Mouse (Mus musculus): ENCODE measurements around the gene Dlx5. TPM values are rescaled to one million over a fixed set of nuclear protein-coding genes. Genes with fewer than 3 reads are reported as not detected.
A peak's percentile ranks its signal among the peaks of the same experiment; 100 is the strongest.

Dlx5 gene
- polyA plus RNA-seq, 1 experiment from 2014 or later, result 9.7 TPM

DNA sequence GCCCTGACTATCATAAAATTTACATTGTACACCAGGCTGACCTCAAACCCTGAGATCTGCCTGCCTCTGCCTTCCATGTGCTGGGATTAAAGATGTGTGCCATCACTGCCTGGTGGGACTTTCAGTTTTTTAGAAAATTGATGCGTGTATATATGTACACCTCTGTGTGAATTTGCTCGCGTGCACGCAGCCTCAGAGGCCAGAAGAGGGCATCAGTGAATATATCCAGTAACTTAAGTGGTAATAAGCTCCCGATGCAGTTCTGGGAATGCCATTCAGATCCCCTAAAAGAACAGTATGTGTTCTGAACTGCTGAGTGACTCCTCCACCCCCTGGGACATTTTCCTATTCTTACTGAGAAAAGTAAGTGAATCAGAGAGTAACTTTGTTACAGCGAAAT, 8.2 kb upstream of the Dlx5 start:
- no peaks in the 10 kb centered on the region for H3K36me3 ChIP-seq (ENCODE audit: control insufficient read depth, insufficient read depth, low read length)
- H3K4me2 ChIP-seq (ENCODE audit: low read length), result no peak overlapping the region
- no peaks in the 10 kb centered on the region for H3K9me3 ChIP-seq (replicated peaks; ENCODE audit: control insufficient read depth, low read length, poor library complexity, severe bottlenecking)
- no peaks in the 10 kb centered on the region; the same call in 1 of the 2 replicates for H3K27me3 ChIP-seq (ENCODE audit: control insufficient read depth, insufficient read depth, low read depth, low read length)
- no peaks in the 10 kb centered on the region for H3K4me1 ChIP-seq (ENCODE audit: control insufficient read depth, insufficient read depth, low read length)
- no peak overlapping the region for H3K9ac ChIP-seq (ENCODE audit: low read depth, low read length)
- no peak overlapping the region for H3K4me3 ChIP-seq (ENCODE audit: low read depth, low read length)
- H3K27ac ChIP-seq (ENCODE audit: low read length), result no peak overlapping the region
- ATAC-seq, result no peak
- WGBS, result 65% methylated on average over 6 of the region's 6 CpGs

DNA sequence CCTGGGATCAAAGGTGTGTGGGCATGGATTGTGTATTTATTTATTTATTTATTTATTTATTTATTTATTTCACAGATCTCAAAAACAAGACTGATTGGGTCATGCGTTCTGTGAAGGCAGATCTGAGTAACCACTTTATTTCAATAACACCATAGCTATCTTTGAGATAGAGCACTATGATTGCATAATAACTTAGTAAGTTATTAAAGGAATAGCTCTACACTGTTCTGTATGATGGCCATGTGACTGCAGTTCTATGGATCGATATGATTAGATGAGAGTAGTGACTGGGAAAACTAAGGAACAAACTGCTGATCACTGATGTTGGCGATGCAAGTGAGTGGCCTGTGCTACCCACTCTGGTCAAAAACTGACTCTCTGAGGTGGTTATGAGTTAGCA, 4.3 kb upstream of the Dlx5 start:
- Histone ChIP-seq H3K4me2 (ENCODE audit: low read length) (no peak overlapping the region), H3K4me1 (ENCODE audit: control insufficient read depth, insufficient read depth, low read length) (peaks cover 9% of the 10 kb centered on the region), H3K27ac (ENCODE audit: low read length) (no peak overlapping the region), H3K4me3 (ENCODE audit: low read depth, low read length) (no peak overlapping the region), H3K9ac (ENCODE audit: low read depth, low read length) (no peak overlapping the region), H3K9me3 (replicated peaks; ENCODE audit: control insufficient read depth, low read length, poor library complexity, severe bottlenecking) (no peaks in the 10 kb centered on the region), H3K36me3 (ENCODE audit: control insufficient read depth, insufficient read depth, low read length) (no peaks in the 10 kb centered on the region), H3K27me3 (ENCODE audit: control insufficient read depth, insufficient read depth, low read depth, low read length) (peaks cover 22% of the 10 kb centered on the region)
- ATAC-seq, result no peak
- WGBS, result 83% methylated on average over 3 of the region's 3 CpGs

- Histone ChIP-seq H3K4me2 (ENCODE audit: low read length) (no peak overlapping the region), H3K4me1 (ENCODE audit: control insufficient read depth, insufficient read depth, low read length) (peaks cover 16% of the 10 kb centered on the region), H3K36me3 (ENCODE audit: control insufficient read depth, insufficient read depth, low read length) (no peaks in the 10 kb centered on the region), H3K4me3 (ENCODE audit: low read depth, low read length) (no peak overlapping the region), H3K27me3 (ENCODE audit: control insufficient read depth, insufficient read depth, low read depth, low read length) (peaks cover 25% of the 10 kb centered on the region), H3K9me3 (replicated peaks; ENCODE audit: control insufficient read depth, low read length, poor library complexity, severe bottlenecking) (no peaks in the 10 kb centered on the region), H3K27ac (ENCODE audit: low read length) (no peak overlapping the region), H3K9ac (ENCODE audit: low read depth, low read length) (no peak overlapping the region)
- ATAC-seq, result peak; percentile 57
- 2% methylated on average over 12 of the region's 12 CpGs for WGBS
Measured at GRCm38 (mm10) chr6:6884897-6885296, 3.0 kb upstream of the Dlx5 start.

- peak; percentile 30; the same call in 1 of the 2 replicates for ATAC-seq
- H3K27me3 ChIP-seq (ENCODE audit: control insufficient read depth, insufficient read depth, low read depth, low read length), result peaks cover 32% of the 10 kb centered on the region
- H3K27ac ChIP-seq (ENCODE audit: low read length), result no peak overlapping the region
- peaks cover 16% of the 10 kb centered on the region for H3K4me1 ChIP-seq (ENCODE audit: control insufficient read depth, insufficient read depth, low read length)
- WGBS, result 5% methylated on average over 10 of the region's 11 CpGs
- H3K4me3 ChIP-seq (ENCODE audit: low read depth, low read length), result peak overlapping the region; percentile 46; the same call in 1 of the 2 replicates
- H3K36me3 ChIP-seq (ENCODE audit: control insufficient read depth, insufficient read depth, low read length), result no peaks in the 10 kb centered on the region
- H3K9me3 ChIP-seq (replicated peaks; ENCODE audit: control insufficient read depth, low read length, poor library complexity, severe bottlenecking), result no peaks in the 10 kb centered on the region
- H3K4me2 ChIP-seq (ENCODE audit: low read length), result peak overlapping the region; percentile 76
- H3K9ac ChIP-seq (ENCODE audit: low read depth, low read length), result no peak overlapping the region
Measured at GRCm38 (mm10) chr6:6882266-6882797, 447 bp upstream of the Dlx5 start.

DNA sequence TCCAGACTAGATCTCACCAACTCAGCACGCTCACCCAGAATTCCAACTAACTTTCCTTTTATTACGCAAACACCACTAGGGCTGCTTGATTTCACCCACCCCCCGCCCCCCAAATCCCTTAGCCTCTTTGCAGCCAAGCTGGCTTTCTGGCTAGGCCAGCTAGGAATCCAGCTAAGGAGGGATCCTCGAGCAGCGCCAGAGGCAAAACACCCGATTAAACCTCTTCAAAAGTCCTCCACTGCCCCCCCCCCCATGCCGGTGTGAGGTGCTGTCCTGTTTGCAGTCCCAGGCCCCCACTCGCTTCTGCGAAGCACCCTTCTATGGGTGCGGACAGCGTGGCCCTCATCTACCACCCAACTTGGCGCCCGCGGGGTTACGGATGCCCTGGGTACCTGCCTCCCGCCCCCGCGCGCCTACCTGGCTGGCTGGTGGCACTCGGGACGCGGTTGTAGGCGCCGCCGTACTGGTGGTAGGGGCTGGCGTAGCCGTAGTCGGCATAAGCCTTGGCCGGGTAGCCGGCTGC, 709 bp downstream of the Dlx5 start:
- WGBS, result under 1% methylated on average over 30 of the region's 30 CpGs
- peak; percentile 43 for ATAC-seq
- H3K36me3 ChIP-seq (ENCODE audit: control insufficient read depth, insufficient read depth, low read length), result no peaks in the 10 kb centered on the region
- peak overlapping the region; percentile 76 for H3K4me2 ChIP-seq (ENCODE audit: low read length)
- peaks cover 16% of the 10 kb centered on the region for H3K4me1 ChIP-seq (ENCODE audit: control insufficient read depth, insufficient read depth, low read length)
- H3K9me3 ChIP-seq (replicated peaks; ENCODE audit: control insufficient read depth, low read length, poor library complexity, severe bottlenecking), result no peaks in the 10 kb centered on the region
- H3K9ac ChIP-seq (ENCODE audit: low read depth, low read length), result peak overlapping the region; percentile 60
- peak overlapping the region; percentile 46 for H3K4me3 ChIP-seq (ENCODE audit: low read depth, low read length)
- peaks cover 38% of the 10 kb centered on the region for H3K27me3 ChIP-seq (ENCODE audit: control insufficient read depth, insufficient read depth, low read depth, low read length)
- H3K27ac ChIP-seq (ENCODE audit: low read length), result peak overlapping the region; percentile 72

DNA sequence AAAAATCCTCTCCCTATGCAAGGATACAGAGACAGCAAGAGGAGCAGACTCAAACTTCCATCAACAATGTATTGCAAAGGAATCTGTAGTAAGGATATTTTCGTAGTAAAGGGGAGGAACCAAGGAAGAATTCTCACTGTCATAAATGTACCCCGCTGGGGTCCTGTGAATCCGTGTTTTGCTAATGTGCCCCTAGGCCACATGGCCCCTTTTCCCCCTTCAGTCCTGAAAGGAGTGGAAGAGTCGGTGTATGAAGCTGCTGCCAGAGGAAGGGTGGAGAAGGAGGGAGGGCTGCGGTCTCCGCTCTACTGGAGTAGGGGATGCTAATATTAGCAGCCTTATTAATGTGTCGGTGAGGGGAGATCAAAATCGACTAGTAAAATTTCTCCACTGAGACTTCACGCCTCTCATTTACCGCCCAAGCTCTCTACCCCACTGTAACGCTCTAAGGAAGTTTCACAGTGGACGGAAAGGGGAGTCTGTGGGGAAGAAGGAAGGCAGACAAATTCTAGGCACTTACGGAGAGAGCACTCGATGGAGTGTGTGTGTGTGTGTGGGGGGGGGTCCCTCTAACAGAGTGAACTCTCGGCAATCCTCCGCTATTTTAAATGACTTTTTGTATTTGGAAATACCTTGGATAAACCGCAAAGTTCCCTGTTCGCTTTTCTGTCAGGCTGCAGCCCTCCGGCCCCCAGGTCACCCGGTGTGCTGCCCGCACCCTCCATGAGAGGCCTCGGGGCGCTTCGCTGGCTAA, 1.3 kb downstream of the Dlx5 start:
- Histone ChIP-seq H3K27ac (ENCODE audit: low read length) (peak overlapping the region; percentile 72; the same call in 1 of the 2 replicates), H3K9ac (ENCODE audit: low read depth, low read length) (peak overlapping the region; percentile 60), H3K4me2 (ENCODE audit: low read length) (peak overlapping the region; percentile 76), H3K9me3 (replicated peaks; ENCODE audit: control insufficient read depth, low read length, poor library complexity, severe bottlenecking) (no peaks in the 10 kb centered on the region), H3K36me3 (ENCODE audit: control insufficient read depth, insufficient read depth, low read length) (no peaks in the 10 kb centered on the region), H3K27me3 (ENCODE audit: control insufficient read depth, insufficient read depth, low read depth, low read length) (peaks cover 41% of the 10 kb centered on the region), H3K4me1 (ENCODE audit: control insufficient read depth, insufficient read depth, low read length) (peaks cover 16% of the 10 kb centered on the region), H3K4me3 (ENCODE audit: low read depth, low read length) (peak overlapping the region; percentile 46)
- ATAC-seq, result no peak
- WGBS, result under 1% methylated on average over 24 of the region's 24 CpGs

DNA sequence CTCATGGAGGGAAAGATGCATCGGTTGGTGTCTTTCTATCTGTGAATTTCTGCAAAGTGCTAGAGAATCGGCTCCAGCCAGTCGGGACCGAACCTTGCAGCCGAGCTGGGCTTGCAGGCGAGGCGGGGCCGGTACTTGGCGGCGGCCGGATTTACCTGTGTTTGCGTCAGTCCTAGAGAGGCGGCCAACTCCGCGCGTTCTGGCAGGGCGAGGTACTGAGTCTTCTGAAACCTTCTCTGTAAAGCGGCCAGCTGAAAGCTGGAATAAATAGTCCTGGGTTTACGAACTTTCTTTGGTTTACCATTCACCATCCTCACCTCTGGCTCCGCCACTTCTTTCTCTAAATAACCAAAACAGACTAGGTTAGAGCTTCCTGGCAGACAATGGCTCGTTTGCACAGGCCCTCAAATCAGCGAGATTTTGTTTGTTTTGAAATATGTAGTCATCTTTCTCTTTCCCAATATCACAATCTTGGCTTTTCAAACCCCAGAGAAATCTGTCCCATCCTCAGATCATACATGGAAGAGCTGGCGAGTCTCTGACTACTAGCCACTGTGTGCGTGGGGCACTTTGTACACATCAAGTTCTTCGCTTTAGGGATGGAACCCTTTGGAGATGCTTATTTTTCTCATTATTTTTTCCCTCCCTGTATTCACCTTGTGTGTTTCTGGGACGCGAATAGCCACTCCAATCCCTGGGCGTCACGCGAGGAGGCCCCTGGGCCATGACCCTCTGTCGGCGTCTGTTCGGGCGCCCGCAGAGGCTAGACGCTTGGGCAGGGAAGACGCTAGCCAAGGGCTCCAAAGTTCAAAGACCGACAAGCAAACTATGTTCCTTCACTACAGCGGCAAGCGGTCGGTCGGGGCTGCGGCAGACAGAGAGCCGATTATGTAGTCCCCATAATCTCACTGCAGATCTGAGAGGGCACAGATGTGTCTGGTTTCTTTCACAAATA, 2.2 kb downstream of the Dlx5 start:
- peaks cover 44% of the 10 kb centered on the region for H3K27me3 ChIP-seq (ENCODE audit: control insufficient read depth, insufficient read depth, low read depth, low read length)
- no peaks in the 10 kb centered on the region for H3K9me3 ChIP-seq (replicated peaks; ENCODE audit: control insufficient read depth, low read length, poor library complexity, severe bottlenecking)
- peak overlapping the region; percentile 60; the same call in 1 of the 2 replicates for H3K9ac ChIP-seq (ENCODE audit: low read depth, low read length)
- H3K4me2 ChIP-seq (ENCODE audit: low read length), result peak overlapping the region; percentile 14; the same call in 1 of the 2 replicates
- H3K27ac ChIP-seq (ENCODE audit: low read length), result no peak overlapping the region
- WGBS, result 2% methylated on average over 44 of the region's 44 CpGs
- H3K4me3 ChIP-seq (ENCODE audit: low read depth, low read length), result peak overlapping the region; percentile 46
- H3K4me1 ChIP-seq (ENCODE audit: control insufficient read depth, insufficient read depth, low read length), result peaks cover 13% of the 10 kb centered on the region
- no peaks in the 10 kb centered on the region for H3K36me3 ChIP-seq (ENCODE audit: control insufficient read depth, insufficient read depth, low read length)
- no peak for ATAC-seq

GRCm38 (mm10) chr6:6878841-6879291, 3.0 kb downstream of the Dlx5 start:
- peak overlapping the region; percentile 8 for H3K4me2 ChIP-seq (ENCODE audit: low read length)
- H3K9ac ChIP-seq (ENCODE audit: low read depth, low read length), result 0 out of 2 replicates have a peak overlapping the region, but pooled peaks have one; percentile 5
- H3K4me3 ChIP-seq (ENCODE audit: low read depth, low read length), result peak overlapping the region; percentile 46
- no peaks in the 10 kb centered on the region for H3K9me3 ChIP-seq (replicated peaks; ENCODE audit: control insufficient read depth, low read length, poor library complexity, severe bottlenecking)
- H3K36me3 ChIP-seq (ENCODE audit: control insufficient read depth, insufficient read depth, low read length), result no peaks in the 10 kb centered on the region
- peaks cover 43% of the 10 kb centered on the region for H3K27me3 ChIP-seq (ENCODE audit: control insufficient read depth, insufficient read depth, low read depth, low read length)
- 0 out of 2 replicates have a peak overlapping the region, but pooled peaks have one; percentile 26 for H3K27ac ChIP-seq (ENCODE audit: low read length)
- 0 out of 2 replicates have a peak, but pooled peaks have one; percentile 22 for ATAC-seq
- H3K4me1 ChIP-seq (ENCODE audit: control insufficient read depth, insufficient read depth, low read length), result peaks cover 13% of the 10 kb centered on the region
- WGBS, result under 1% methylated on average over 14 of the region's 14 CpGs
